ENCODE assay signal across 8 mouse cellular contexts in the genomic region with DNA sequence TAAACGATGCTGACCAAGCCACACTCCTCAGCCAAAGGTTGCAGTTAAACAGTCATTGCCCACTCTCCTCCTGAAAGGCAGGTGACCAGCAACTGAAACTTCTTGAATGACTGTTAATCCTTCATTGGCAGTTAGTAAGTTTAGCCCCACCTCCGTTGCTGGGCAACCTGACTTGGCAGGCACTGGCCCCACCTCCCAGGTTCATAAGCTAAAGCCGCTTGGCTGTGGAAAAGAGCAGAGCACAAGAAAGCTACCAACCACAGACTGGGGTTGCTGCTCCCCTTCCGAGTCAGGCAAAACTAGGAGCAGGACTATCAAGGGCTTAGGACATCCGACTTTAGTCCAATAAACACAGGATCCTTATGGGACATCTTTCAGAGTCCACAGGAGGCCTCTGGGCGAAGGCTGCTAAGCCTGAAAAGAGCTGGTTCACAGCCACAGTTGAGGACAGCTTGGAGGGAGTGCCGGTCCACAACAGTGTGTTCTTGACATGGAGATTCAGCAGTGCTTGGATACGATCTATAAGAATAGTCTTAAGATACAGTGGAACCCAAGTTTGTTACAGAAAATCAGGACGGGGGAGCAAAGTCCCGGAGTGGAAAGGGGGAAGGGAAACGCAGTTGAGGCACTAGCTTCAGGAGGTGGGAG.
A peak's percentile ranks its signal among the peaks of the same experiment; 100 is the strongest.
DNase-seq lines count a peak whose midpoint lies in the region; ATAC-seq and TF ChIP-seq lines count a peak whose summit lies in the region.

No protein-coding gene starts in this region.

- no peaks in the 10 kb centered on the region for H3K4me1 ChIP-seq in heart, adult 2 months (ENCODE audit: control insufficient read depth, insufficient read depth, low read length)
- no peaks in the 10 kb centered on the region for H3K4me1 ChIP-seq in forebrain, embryonic 11.5 days (replicated peaks; ENCODE audit: control insufficient read depth, insufficient read depth, low read length)
- H3K4me1 ChIP-seq in hindbrain, embryonic 13.5 days (replicated peaks): peaks cover 4% of the 10 kb centered on the region
- peaks cover 13% of the 10 kb centered on the region for H3K4me1 ChIP-seq in midbrain, embryonic 10.5 days
- peaks cover 6% of the 10 kb centered on the region; the same call in 1 of the 2 replicates for H3K4me1 ChIP-seq in stomach, embryonic 16.5 days (ENCODE audit: control insufficient read depth, insufficient read depth, low read length)

- H3K9ac ChIP-seq in heart, adult 2 months (ENCODE audit: low read depth, low read length): no peak overlapping the region
- H3K9ac ChIP-seq in forebrain, embryonic 11.5 days (ENCODE audit: low read length): no peak overlapping the region
- H3K9ac ChIP-seq in hindbrain, embryonic 13.5 days: no peak overlapping the region
- no peak overlapping the region for H3K9ac ChIP-seq in stomach, embryonic 16.5 days (ENCODE audit: low read length)

- ATAC-seq in forebrain, embryonic 11.5 days (replicated peaks; ENCODE audit: low FRiP score): peak; percentile 49; the same call in 1 of the 2 replicates
- ATAC-seq in hindbrain, embryonic 13.5 days (ENCODE audit: low FRiP score): no peak
- ATAC-seq in stomach, embryonic 16.5 days (ENCODE audit: insufficient read depth, low FRiP score): peak; percentile 37; the same call in 1 of the 2 replicates

- no peaks in the 10 kb centered on the region for H3K27me3 ChIP-seq in heart, adult 2 months (ENCODE audit: control insufficient read depth, insufficient read depth, low read length)
- no peaks in the 10 kb centered on the region for H3K27me3 ChIP-seq in forebrain, embryonic 11.5 days (ENCODE audit: control insufficient read depth, insufficient read depth, low read length)
- H3K27me3 ChIP-seq in hindbrain, embryonic 13.5 days: no peaks in the 10 kb centered on the region
- no peaks in the 10 kb centered on the region for H3K27me3 ChIP-seq in midbrain, embryonic 10.5 days (ENCODE audit: low read depth, poor library complexity, severe bottlenecking)
- no peaks in the 10 kb centered on the region for H3K27me3 ChIP-seq in stomach, embryonic 16.5 days (ENCODE audit: control insufficient read depth, insufficient read depth, low read length)

- no peak overlapping the region for H3K27ac ChIP-seq in heart, adult 2 months
- no peak overlapping the region for H3K27ac ChIP-seq in forebrain, embryonic 11.5 days (ENCODE audit: low read depth, low read length)
- H3K27ac ChIP-seq in hindbrain, embryonic 13.5 days: no peak overlapping the region
- H3K27ac ChIP-seq in midbrain, embryonic 10.5 days (replicated peaks): peak overlapping the region; percentile 29; the same call in 1 of the 2 replicates
- no peak overlapping the region for H3K27ac ChIP-seq in stomach, embryonic 16.5 days (ENCODE audit: low read length)

- WGBS in heart, adult 2 months: 37% methylated on average over 11 of the region's 11 CpGs
- 21% methylated on average over 11 of the region's 11 CpGs for WGBS in forebrain, embryonic 11.5 days
- 29% methylated on average over 11 of the region's 11 CpGs for WGBS in hindbrain, embryonic 13.5 days
- 21% methylated on average over 11 of the region's 11 CpGs for WGBS in midbrain, embryonic 10.5 days
- WGBS in stomach, embryonic 16.5 days: 32% methylated on average over 11 of the region's 11 CpGs

- no peaks in the 10 kb centered on the region for H3K9me3 ChIP-seq in forebrain, embryonic 11.5 days (ENCODE audit: control insufficient read depth, low read length)
- H3K9me3 ChIP-seq in hindbrain, embryonic 13.5 days: no peaks in the 10 kb centered on the region
- H3K9me3 ChIP-seq in midbrain, embryonic 10.5 days (replicated peaks): no peaks in the 10 kb centered on the region
- no peaks in the 10 kb centered on the region for H3K9me3 ChIP-seq in stomach, embryonic 16.5 days (replicated peaks; ENCODE audit: control insufficient read depth, low read length)

- TF ChIP-seq POLR2A in heart, adult 2 months (IDR thresholded peaks at IDR 0.05; ENCODE audit: insufficient read depth, low read depth, low read length): no peak

- peak overlapping the region; percentile 28; the same call in 1 of the 2 replicates for H3K4me2 ChIP-seq in forebrain, embryonic 11.5 days (ENCODE audit: low read depth, low read length, severe bottlenecking)
- 0 out of 2 replicates have a peak overlapping the region, but pooled peaks have one; percentile 27 for H3K4me2 ChIP-seq in hindbrain, embryonic 13.5 days
- H3K4me2 ChIP-seq in stomach, embryonic 16.5 days (ENCODE audit: low read depth, low read length): peak overlapping the region; percentile 15; the same call in 1 of the 2 replicates

- DNase-seq in heart, adult 11 months: peak; percentile 82
- DNase-seq in heart, adult 2 months: no peak
- peak; percentile 77 for DNase-seq in forebrain, embryonic 11.5 days (ENCODE audit: low spot score)
- peak; percentile 34 for DNase-seq in left cerebral cortex, adult 11 months (ENCODE audit: low spot score)
- peak; percentile 75 for DNase-seq in midbrain, embryonic 10.5 days (ENCODE audit: low spot score)
- DNase-seq in adipocyte (ENCODE audit: low spot score): no peak

- no peak for TF ChIP-seq EP300 in heart, adult 2 months (IDR thresholded peaks at IDR 0.05; ENCODE audit: insufficient read depth, low read depth, low read length)

- H3K79me2 ChIP-seq in heart, adult 2 months (replicated peaks; ENCODE audit: control insufficient read depth, insufficient read depth, low read length): no peaks in the 10 kb centered on the region

- H3K36me3 ChIP-seq in heart, adult 2 months (ENCODE audit: control insufficient read depth, insufficient read depth, low read length): no peaks in the 10 kb centered on the region
- no peaks in the 10 kb centered on the region for H3K36me3 ChIP-seq in forebrain, embryonic 11.5 days (ENCODE audit: control insufficient read depth, insufficient read depth, low read length)
- H3K36me3 ChIP-seq in hindbrain, embryonic 13.5 days: no peaks in the 10 kb centered on the region
- no peaks in the 10 kb centered on the region for H3K36me3 ChIP-seq in midbrain, embryonic 10.5 days
- H3K36me3 ChIP-seq in stomach, embryonic 16.5 days (ENCODE audit: control insufficient read depth, insufficient read depth, low read length): no peaks in the 10 kb centered on the region

- intact Hi-C loops in heart, adult 2 months (cut with DNase I): no loop called here

- H3K4me3 ChIP-seq in heart, adult 2 months: no peak overlapping the region
- no peak overlapping the region for H3K4me3 ChIP-seq in forebrain, embryonic 11.5 days (ENCODE audit: low read depth, low read length)
- no peak overlapping the region for H3K4me3 ChIP-seq in hindbrain, embryonic 13.5 days
- peak overlapping the region; percentile 37 for H3K4me3 ChIP-seq in midbrain, embryonic 10.5 days
- H3K4me3 ChIP-seq in stomach, embryonic 16.5 days (replicated peaks; ENCODE audit: low read length): no peak overlapping the region

- no peak for TF ChIP-seq CTCF in heart, adult 2 months (IDR thresholded peaks at IDR 0.05)

Comparison
In these comparisons a context has a peak if more than half of its experiments do, and no peak if none do; other contexts are left out.
1. DNase-seq: peak in heart, adult 11 months (single experiment), forebrain, embryonic 11.5 days (single experiment), left cerebral cortex, adult 11 months (single experiment) and midbrain, embryonic 10.5 days (single experiment); none in heart, adult 2 months (0 of 2) and adipocyte (single experiment).
2. Peak in every context shown above with its lines, with median percentiles within 50 percentile points of each other: H3K4me2 ChIP-seq.